Mouse (Mus musculus) 416B (cell line): Measurements from ENCODE around the gene Apoc4.

ENCODE experiments used
- DNase-seq: peaks from one replicate; pipeline ENCODE4 v3.0.0; 2011; ENCODE audit warnings: low read depth

The Apoc4 gene

GRCm38 (mm10) chr7:19681202-19681694, at the start of gene Apoc4, which contains the start of gene Gm44805:
Gene Apoc4, minus strand, starts transcription at chr7:19681479.
Gene Gm44805, minus strand, starts transcription at chr7:19681423.
- DNase-seq, result no peak

GRCm38 (mm10) chr7:19726541-19726940, 45.3 kb upstream of the Apoc4 start:
- DNase-seq, result peak; percentile 40

GRCm38 (mm10) chr7:19724167-19724566, 42.9 kb upstream of the Apoc4 start:
- no peak for DNase-seq

- DNase-seq, result peak; percentile 70
These were observed 41.5 kb upstream of the Apoc4 start for GRCm38 (mm10) chr7:19722754-19723195.

- DNase-seq, result no peak
These were observed 37.9 kb upstream of the Apoc4 start for GRCm38 (mm10) chr7:19719200-19719599.

- no peak for DNase-seq
These were observed 37.1 kb upstream of the Apoc4 start for GRCm38 (mm10) chr7:19718297-19718952.

GRCm38 (mm10) chr7:19717346-19717745, 36.1 kb upstream of the Apoc4 start:
- no peak for DNase-seq

- DNase-seq, result no peak
These were observed 35.5 kb upstream of the Apoc4 start for GRCm38 (mm10) chr7:19716822-19717221.

- DNase-seq, result no peak
These were observed 34.9 kb upstream of the Apoc4 start for GRCm38 (mm10) chr7:19716055-19716682.

- DNase-seq, result peak; percentile 100
These were observed 34.2 kb upstream of the Apoc4 start, which contains the start of gene Tomm40 for GRCm38 (mm10) chr7:19715239-19716054. Gene Tomm40, minus strand, starts transcription at chr7:19715438.

GRCm38 (mm10) chr7:19714836-19715235, 33.6 kb upstream of the Apoc4 start:
- DNase-seq, result no peak

GRCm38 (mm10) chr7:19713598-19713997, 32.3 kb upstream of the Apoc4 start:
- no peak for DNase-seq

GRCm38 (mm10) chr7:19713196-19713595, 31.9 kb upstream of the Apoc4 start:
- DNase-seq, result peak; percentile 45

- peak; percentile 61 for DNase-seq
These were observed 31.1 kb upstream of the Apoc4 start for GRCm38 (mm10) chr7:19712414-19712813.

GRCm38 (mm10) chr7:19710650-19711049, 29.4 kb upstream of the Apoc4 start:
- DNase-seq, result no peak

GRCm38 (mm10) chr7:19705271-19705670, 24.0 kb upstream of the Apoc4 start:
- DNase-seq, result no peak

GRCm38 (mm10) chr7:19704475-19704874, 23.2 kb upstream of the Apoc4 start:
- no peak for DNase-seq

GRCm38 (mm10) chr7:19702859-19703555, 21.7 kb upstream of the Apoc4 start:
- DNase-seq, result no peak

- peak; percentile 75 for DNase-seq
These were observed 19.9 kb upstream of the Apoc4 start for GRCm38 (mm10) chr7:19701069-19701761.

GRCm38 (mm10) chr7:19700299-19701068, 19.2 kb upstream of the Apoc4 start:
- no peak for DNase-seq

- DNase-seq, result no peak
These were observed 18.5 kb upstream of the Apoc4 start for GRCm38 (mm10) chr7:19699827-19700148.
